9 mouse cellular contexts compared by ENCODE assay signal in genomic region chr7:142088886-142089285, GRCm38 (mm10). TPM values are rescaled to one million over a fixed set of nuclear protein-coding genes. Genes with fewer than 3 reads are reported as not detected.
DNase-seq lines count a peak whose midpoint lies in the region; ATAC-seq and TF ChIP-seq lines count a peak whose summit lies in the region.
"Had no signal": no experiment of that assay in that cellular context is flagged by ENCODE, and none has a peak within 500 bp of the region (broad histone marks: within the 10 kb centered on the region; RNA-seq: fewer than 3 reads in every experiment).

No protein-coding gene starts in this region.

- H3K4me1 ChIP-seq in intestine, embryonic 14.5 days (replicated peaks; ENCODE audit: control insufficient read depth, insufficient read depth, low read length), result peaks cover 6% of the 10 kb centered on the region; the same call in 1 of the 2 replicates
- no peaks in the 10 kb centered on the region for H3K4me1 ChIP-seq in intestine, postnatal 0 days (replicated peaks; ENCODE audit: control insufficient read depth, insufficient read depth, low read length)
- peaks cover 68% of the 10 kb centered on the region for H3K4me1 ChIP-seq in hindbrain, embryonic 16.5 days (ENCODE audit: control insufficient read depth, insufficient read depth, low read depth, low read length)

- no peaks in the 10 kb centered on the region for H3K36me3 ChIP-seq in intestine, embryonic 14.5 days (ENCODE audit: control insufficient read depth, insufficient read depth, low read length)
- peaks cover 9% of the 10 kb centered on the region; the same call in 1 of the 2 replicates for H3K36me3 ChIP-seq in intestine, postnatal 0 days (ENCODE audit: control insufficient read depth, insufficient read depth)
- peaks cover 29% of the 10 kb centered on the region for H3K36me3 ChIP-seq in hindbrain, embryonic 16.5 days (ENCODE audit: control insufficient read depth, insufficient read depth, low read length)

- no peaks in the 10 kb centered on the region for H3K9me3 ChIP-seq in intestine, embryonic 14.5 days (ENCODE audit: control insufficient read depth, low read length)
- no peaks in the 10 kb centered on the region for H3K9me3 ChIP-seq in intestine, postnatal 0 days (ENCODE audit: control insufficient read depth)
- H3K9me3 ChIP-seq in hindbrain, embryonic 16.5 days (ENCODE audit: control insufficient read depth, low read length), result no peaks in the 10 kb centered on the region

- no peak overlapping the region for H3K27ac ChIP-seq in intestine, embryonic 14.5 days (ENCODE audit: low read depth)
- H3K27ac ChIP-seq in intestine, postnatal 0 days (ENCODE audit: low read depth, low read length), result no peak overlapping the region
- H3K27ac ChIP-seq in hindbrain, embryonic 16.5 days (ENCODE audit: low read depth, low read length), result peak overlapping the region; percentile 76

- peaks cover 24% of the 10 kb centered on the region for H3K27me3 ChIP-seq in intestine, embryonic 14.5 days (replicated peaks; ENCODE audit: control insufficient read depth, insufficient read depth, low read length)
- H3K27me3 ChIP-seq in intestine, postnatal 0 days (replicated peaks; ENCODE audit: control insufficient read depth, insufficient read depth, low read length), result 0 out of 2 replicates have a peak, but pooled peaks cover 2% of the 10 kb centered on the region
- H3K27me3 ChIP-seq in Patski, result no peaks in the 10 kb centered on the region
- H3K27me3 ChIP-seq in hindbrain, embryonic 16.5 days (replicated peaks; ENCODE audit: control insufficient read depth, insufficient read depth, low read length), result no peaks in the 10 kb centered on the region

- no peak overlapping the region for H3K9ac ChIP-seq in intestine, embryonic 14.5 days (ENCODE audit: low read length)
- H3K9ac ChIP-seq in intestine, postnatal 0 days (ENCODE audit: low read depth, low read length), result no peak overlapping the region
- H3K9ac ChIP-seq in hindbrain, embryonic 16.5 days (ENCODE audit: low read depth, low read length), result peak overlapping the region; percentile 48

- H3K4me3 ChIP-seq in intestine, embryonic 14.5 days (ENCODE audit: low read depth, low read length), result no peak overlapping the region
- H3K4me3 ChIP-seq in intestine, postnatal 0 days (ENCODE audit: low read depth, low read length), result no peak overlapping the region
- H3K4me3 ChIP-seq in hindbrain, embryonic 16.5 days (ENCODE audit: low read length), result peak overlapping the region; percentile 9; the same call in 1 of the 2 replicates

- no peak overlapping the region for H3K4me2 ChIP-seq in intestine, embryonic 14.5 days (ENCODE audit: low read length)
- H3K4me2 ChIP-seq in intestine, postnatal 0 days (replicated peaks; ENCODE audit: low read depth), result no peak overlapping the region
- H3K4me2 ChIP-seq in hindbrain, embryonic 16.5 days (ENCODE audit: low read length), result peak overlapping the region; percentile 89

- no peak; the same call in 1 of the 2 replicates for ATAC-seq in intestine, embryonic 14.5 days (replicated peaks; ENCODE audit: low FRiP score, low TSS enrichment, low read depth)
- ATAC-seq in intestine, postnatal 0 days, result no peak
- ATAC-seq in Patski, result peak; percentile 23
- peak; percentile 68 for ATAC-seq in hindbrain, embryonic 16.5 days

- CTCF ChIA-PET in Patski (lab: Charles Lee), result interaction anchor here (1.3 to 2.0 kb wide), 2 partner anchors 9 to 18 kb away, joined by 4 to 8 read pairs; no protein-coding TSS in a partner anchor

- TF ChIP-seq CTCF in intestine, postnatal 0 days (IDR thresholded peaks at IDR 0.05; ENCODE audit: low read depth), result no peak
- no peak for TF ChIP-seq CTCF in Patski (IDR thresholded peaks at IDR 0.05)

- in situ Hi-C loops in Patski (cut with MboI; ENCODE audit: low pct_unique_long_range_greater_than_20kb), result loop anchor here (25.0 kb wide), 1 partner anchor 527 kb away; the partner anchor contains the start of gene Ap2a2

- POLR2A ChIA-PET in Patski (lab: Charles Lee), result no interaction called here

- peak; percentile 64 for DNase-seq in intestine, embryonic 14.5 days (ENCODE audit: low spot score)
- DNase-seq in Patski (ENCODE audit: low read depth, low spot score), result peak; percentile 87
- peak; percentile 87 for DNase-seq in embryo, embryonic 10.5 days (ENCODE audit: low spot score)
- peak; percentile 87 for DNase-seq in mesoderm, embryonic 11.5 days (ENCODE audit: low read depth, low spot score)
- DNase-seq in yolk sac, embryonic 10.5 days (ENCODE audit: low spot score), result peak; percentile 22
- DNase-seq in urinary bladder, postnatal 25 days (ENCODE audit: low spot score), result no peak

- 15% methylated on average over 5 of the region's 5 CpGs for WGBS in intestine, embryonic 14.5 days
- WGBS in intestine, postnatal 0 days, result 34% methylated on average over 5 of the region's 5 CpGs
- WGBS in hindbrain, embryonic 16.5 days, result under 1% methylated on average over 5 of the region's 5 CpGs

RNA-seq across cellular contexts. Expression of gene Dusp8, which starts 6.8 kb away (rescaled TPM):
- polyA plus RNA-seq in intestine, embryonic 14.5 days (2014; fragmentation: Nextera tagmentation; extraction: Ambion mirVana), result 8.1 and 8.8 TPM in 2 replicates
- polyA plus RNA-seq in intestine, postnatal 0 days (2015; fragmentation: Nextera tagmentation; extraction: Ambion mirVana), result 5.8 and 6.4 TPM in 2 replicates
- polyA plus RNA-seq in Patski (2021), result 15.2 TPM
- polyA plus RNA-seq in hindbrain, embryonic 16.5 days (2015; fragmentation: Nextera tagmentation; extraction: Ambion mirVana), result 109 and 117 TPM in 2 replicates

RNA-seq across cellular contexts. Expression of gene Mob2, which starts 28.0 kb away (rescaled TPM):
- 63.0 and 64.8 TPM in 2 replicates for polyA plus RNA-seq in intestine, embryonic 14.5 days (2014; fragmentation: Nextera tagmentation; extraction: Ambion mirVana)
- 49.5 and 54.7 TPM in 2 replicates for polyA plus RNA-seq in intestine, postnatal 0 days (2015; fragmentation: Nextera tagmentation; extraction: Ambion mirVana)
- 35.2 TPM for polyA plus RNA-seq in Patski (2021)
- 52.7 and 55.9 TPM in 2 replicates for polyA plus RNA-seq in hindbrain, embryonic 16.5 days (2015; fragmentation: Nextera tagmentation; extraction: Ambion mirVana)

RNA-seq across cellular contexts. Expression of gene Gm45618, which starts 31.6 kb away (rescaled TPM):
- polyA plus RNA-seq in intestine, embryonic 14.5 days (2014; fragmentation: Nextera tagmentation; extraction: Ambion mirVana), result not detected in 2 replicates
- not detected in 2 replicates for polyA plus RNA-seq in intestine, postnatal 0 days (2015; fragmentation: Nextera tagmentation; extraction: Ambion mirVana)
- polyA plus RNA-seq in Patski (2021), result not detected
- polyA plus RNA-seq in hindbrain, embryonic 16.5 days (2015; fragmentation: Nextera tagmentation; extraction: Ambion mirVana), result 0.25 TPM in 2 replicates
- polyA plus RNA-seq: gonadal fat pad, adult 2 months had no signal

RNA-seq across cellular contexts. Expression of gene Gm39115, which starts 46.9 kb away (rescaled TPM):
- polyA plus RNA-seq in intestine, embryonic 14.5 days (2014; fragmentation: Nextera tagmentation; extraction: Ambion mirVana), result not detected in 2 replicates
- not detected in 2 replicates for polyA plus RNA-seq in intestine, postnatal 0 days (2015; fragmentation: Nextera tagmentation; extraction: Ambion mirVana)
- polyA plus RNA-seq in Patski (2021), result not detected
- 0.24 TPM in 2 replicates for polyA plus RNA-seq in hindbrain, embryonic 16.5 days (2015; fragmentation: Nextera tagmentation; extraction: Ambion mirVana)
- polyA plus RNA-seq: gonadal fat pad, adult 2 months had no signal

RNA-seq across cellular contexts. Expression of gene Gm45337, which starts 55.5 kb away (rescaled TPM):
- polyA plus RNA-seq in intestine, embryonic 14.5 days (2014; fragmentation: Nextera tagmentation; extraction: Ambion mirVana), result not detected in 2 replicates
- polyA plus RNA-seq in intestine, postnatal 0 days (2015; fragmentation: Nextera tagmentation; extraction: Ambion mirVana), result not detected in 2 replicates
- not detected for polyA plus RNA-seq in Patski (2021)
- not detected in 2 replicates for polyA plus RNA-seq in hindbrain, embryonic 16.5 days (2015; fragmentation: Nextera tagmentation; extraction: Ambion mirVana)
- polyA plus RNA-seq: gonadal fat pad, adult 2 months had no signal

Comparison
In these comparisons a context has a peak if more than half of its experiments do, and no peak if none do; other contexts are left out.
1. ATAC-seq: peak in Patski (single experiment) and hindbrain, embryonic 16.5 days (single experiment); none in intestine, embryonic 14.5 days (single experiment) and intestine, postnatal 0 days (single experiment).